Mouse (Mus musculus) midbrain, embryonic 14.5 days (tissue): ENCODE measurements around the gene Olfr105-ps. TPM values are rescaled to one million over a fixed set of nuclear protein-coding genes. Genes with fewer than 3 reads are reported as not detected.

Source experiments
- ATAC-seq: fragments of 200-750 bp; cut with Nextera tagmentation; 2 replicates; pipeline ENCODE4 v1.8.0; 2017; ENCODE audit warnings: moderate number of reproducible peaks, moderate library complexity; ENCODE audit not compliant: low FRiP score, low TSS enrichment
- DNase-seq: peaks from one replicate; pipeline ENCODE4 v3.0.0-alpha.2; 2015
- H3K27ac ChIP-seq: fragments of 300-500 bp; sonication (generic); replicated peaks from 2 replicates; pipeline ENCODE4 v1.5.1; 2014; ENCODE audit warnings: mild to moderate bottlenecking, low read depth, low read length, moderate library complexity
- H3K27me3 ChIP-seq: fragments of 300-500 bp; sonication (generic); 2 replicates; pipeline ENCODE4 v1.6.1; 2014; ENCODE audit warnings: low read length, control low read depth, mixed read lengths; ENCODE audit not compliant: control insufficient read depth, insufficient read depth
- H3K36me3 ChIP-seq: fragments of 300-500 bp; sonication (generic); 2 replicates; pipeline ENCODE4 v1.6.1; 2014; ENCODE audit warnings: low read length, control low read depth; ENCODE audit not compliant: control insufficient read depth, insufficient read depth
- H3K4me1 ChIP-seq: fragments of 300-500 bp; sonication (generic); 2 replicates; pipeline ENCODE4 v1.6.1; 2014; ENCODE audit warnings: mild to moderate bottlenecking, antibody characterized with exemption, low read length, control low read depth; ENCODE audit not compliant: control insufficient read depth, insufficient read depth
- H3K4me2 ChIP-seq: fragments of 300-500 bp; sonication (generic); 2 replicates; pipeline ENCODE4 v1.6.1; 2014; ENCODE audit warnings: mild to moderate bottlenecking, low read length, moderate library complexity
- H3K4me3 ChIP-seq: fragments of 300-500 bp; sonication (generic); replicated peaks from 2 replicates; pipeline ENCODE4 v1.5.1; 2014; ENCODE audit warnings: low read depth, low read length
- H3K9ac ChIP-seq: fragments of 300-500 bp; sonication (generic); replicated peaks from 2 replicates; pipeline ENCODE4 v1.6.1; 2014; ENCODE audit warnings: mild to moderate bottlenecking, low read length, moderate library complexity
- H3K9me3 ChIP-seq: fragments of 300-500 bp; sonication (generic); 2 replicates; pipeline ENCODE4 v1.6.1; 2016; ENCODE audit warnings: low read length, control low read depth, mixed read lengths; ENCODE audit not compliant: control insufficient read depth
- WGBS: fragments of 180-500 bp; shearing (Covaris S2); extraction: QIAGEN DNeasy Blood & Tissue Kit; methylation state at CpG from one replicate; pipeline ENCODE4 v1.1.7; 2014; 5-methylcytosine and 5-hydroxymethylcytosine counted together
- polyA plus RNA-seq: library from polyadenylated mRNA; unstranded; fragments of >200 nt; fragmentation: Nextera tagmentation; extraction: Ambion mirVana; gene quantifications from 2 replicates; pipeline ENCODE4 v1.2.1, GENCODE M21; 2014

Gene Olfr105-ps
- polyA plus RNA-seq: not detected in 2 replicates

- Histone ChIP-seq H3K4me3 (no peak within 1 kb of the TSS), H3K9me3 (no peaks in the 10 kb centered on the region), H3K9ac (no peak within 1 kb of the TSS), H3K27ac (no peak within 1 kb of the TSS), H3K4me2 (no peak within 1 kb of the TSS), H3K36me3 (no peaks in the 10 kb centered on the region), H3K4me1 (no peaks in the 10 kb centered on the region), H3K27me3 (no peaks in the 10 kb centered on the region)
- DNase-seq (no peak), ATAC-seq (no peak)
These were observed at the start of gene Olfr105-ps for GRCm38 (mm10) chr17:37378733-37379132. Olfr105-ps (plus strand) TSS chr17:37379033.

- no peak within 1 kb of the TSS for H3K4me2 ChIP-seq
- DNase-seq: no peak
- ATAC-seq: no peak
- H3K27me3 ChIP-seq: no peaks in the 10 kb centered on the region
- no peak within 1 kb of the TSS for H3K4me3 ChIP-seq
- H3K9ac ChIP-seq: no peak within 1 kb of the TSS
- H3K4me1 ChIP-seq: no peaks in the 10 kb centered on the region
- WGBS: 88% methylated on average over 2 of the region's 2 CpGs
- H3K27ac ChIP-seq: no peak within 1 kb of the TSS
- no peaks in the 10 kb centered on the region for H3K36me3 ChIP-seq
- H3K9me3 ChIP-seq: no peaks in the 10 kb centered on the region
These were observed 39.2 kb upstream of the Olfr105-ps start, which contains the start of gene Olfr103 for GRCm38 (mm10) chr17:37339598-37339997. Olfr103 (minus strand) TSS chr17:37339698.

- Histone ChIP-seq H3K9me3 (no peaks in the 10 kb centered on the region), H3K4me1 (no peaks in the 10 kb centered on the region), H3K4me3 (no peak within 1 kb of the TSS), H3K36me3 (no peaks in the 10 kb centered on the region), H3K27me3 (no peaks in the 10 kb centered on the region), H3K9ac (no peak within 1 kb of the TSS), H3K4me2 (no peak within 1 kb of the TSS), H3K27ac (no peak within 1 kb of the TSS)
- ATAC-seq (no peak), DNase-seq (no peak)
These were observed 19.6 kb upstream of the Olfr105-ps start, which contains the start of gene Olfr104-ps for GRCm38 (mm10) chr17:37359282-37359681. Olfr104-ps (plus strand) TSS chr17:37359582.

GRCm38 (mm10) chr17:37390093-37390492 lies 11.3 kb downstream of the Olfr105-ps start, which contains the start of gene Olfr106-ps:
Olfr106-ps (plus strand) TSS chr17:37390393.
- 70% methylated on average over 1 of the region's 1 CpGs for WGBS
- Histone ChIP-seq H3K27me3 (no peaks in the 10 kb centered on the region), H3K4me1 (no peaks in the 10 kb centered on the region), H3K36me3 (no peaks in the 10 kb centered on the region), H3K4me3 (no peak within 1 kb of the TSS), H3K9ac (no peak within 1 kb of the TSS), H3K9me3 (no peaks in the 10 kb centered on the region), H3K27ac (no peak within 1 kb of the TSS), H3K4me2 (no peak within 1 kb of the TSS)
- DNase-seq: no peak
- no peak for ATAC-seq

- Histone ChIP-seq H3K4me1 (no peaks in the 10 kb centered on the region), H3K36me3 (no peaks in the 10 kb centered on the region), H3K4me2 (no peak within 1 kb of the TSS), H3K27me3 (no peaks in the 10 kb centered on the region), H3K4me3 (no peak within 1 kb of the TSS), H3K27ac (no peak within 1 kb of the TSS), H3K9ac (no peak within 1 kb of the TSS), H3K9me3 (no peaks in the 10 kb centered on the region)
- WGBS: 83% methylated on average over 3 of the region's 3 CpGs
- DNase-seq (no peak), ATAC-seq (no peak)
These were observed 20.1 kb downstream of the Olfr105-ps start, which contains the start of gene Olfr107 for GRCm38 (mm10) chr17:37398926-37399325. Olfr107 (plus strand) TSS chr17:37399226.

DNA sequence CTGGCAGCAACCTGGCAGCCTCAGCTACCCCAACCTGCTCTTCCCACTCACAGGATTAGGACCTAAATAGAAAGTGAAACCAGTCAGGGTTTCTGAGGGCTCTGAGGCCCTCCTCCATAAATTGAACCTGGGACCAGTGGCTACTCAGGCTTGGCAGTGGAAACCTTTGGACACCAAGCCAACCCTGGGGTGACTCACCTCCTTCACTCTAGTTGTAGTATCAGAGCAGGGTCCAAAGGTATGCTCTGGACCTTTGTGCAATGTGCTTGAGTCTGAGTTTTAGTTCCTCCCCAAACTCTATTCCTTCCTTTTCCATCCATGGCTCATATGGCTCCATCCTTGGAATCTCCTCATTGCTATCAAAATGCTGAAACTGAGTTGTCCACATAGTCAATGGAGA lies 34.5 kb downstream of the Olfr105-ps start:
- no peak overlapping the region for H3K9ac ChIP-seq
- DNase-seq (no peak), ATAC-seq (no peak)

More for the DNA sequence above, 34.5 kb downstream of the Olfr105-ps start:
- H3K4me2 ChIP-seq: no peak overlapping the region
- no peaks in the 10 kb centered on the region for H3K36me3 ChIP-seq
- H3K9me3 ChIP-seq: no peaks in the 10 kb centered on the region
- H3K4me1 ChIP-seq: no peaks in the 10 kb centered on the region
- no peak overlapping the region for H3K4me3 ChIP-seq
- H3K27ac ChIP-seq: no peak overlapping the region
- H3K27me3 ChIP-seq: no peaks in the 10 kb centered on the region

Other genes with a start within 250 kb of the Olfr105-ps start
- gene Olfr93, start 217.5 kb upstream of the Olfr105-ps start, polyA plus RNA-seq: not detected in 2 replicates
- not detected in 2 replicates for gene Ubd, start 185.1 kb upstream of the Olfr105-ps start, polyA plus RNA-seq
- not detected in 2 replicates for gene Olfr94, start 178.0 kb upstream of the Olfr105-ps start, polyA plus RNA-seq
- not detected in 2 replicates for gene Olfr95, start 165.9 kb upstream of the Olfr105-ps start, polyA plus RNA-seq
- gene Olfr96, start 158.9 kb upstream of the Olfr105-ps start, polyA plus RNA-seq: not detected in 2 replicates
- gene Olfr97, start 141.7 kb upstream of the Olfr105-ps start, polyA plus RNA-seq: not detected in 2 replicates
- not detected in 2 replicates for gene Olfr98, start 115.3 kb upstream of the Olfr105-ps start, polyA plus RNA-seq
- 0.80 and 1.1 TPM in 2 replicates for gene H2-M3, start 108.8 kb upstream of the Olfr105-ps start, polyA plus RNA-seq
- gene Olfr99, start 95.6 kb upstream of the Olfr105-ps start, polyA plus RNA-seq: not detected in 2 replicates
- gene Olfr101, start 74.7 kb upstream of the Olfr105-ps start, polyA plus RNA-seq: not detected in 2 replicates
- not detected in 2 replicates for gene Olfr102, start 62.0 kb upstream of the Olfr105-ps start, polyA plus RNA-seq
- not detected in 2 replicates for gene Olfr103, start 39.3 kb upstream of the Olfr105-ps start, polyA plus RNA-seq
- gene Olfr104-ps, start 19.5 kb upstream of the Olfr105-ps start, polyA plus RNA-seq: not detected in 2 replicates
- not detected in 2 replicates for gene Olfr106-ps, start 11.4 kb downstream of the Olfr105-ps start, polyA plus RNA-seq
- gene Olfr107, start 20.2 kb downstream of the Olfr105-ps start, polyA plus RNA-seq: not detected in 2 replicates
- gene Olfr108, start 66.4 kb downstream of the Olfr105-ps start, polyA plus RNA-seq: not detected in 2 replicates
- not detected in 2 replicates for gene Olfr109, start 79.9 kb downstream of the Olfr105-ps start, polyA plus RNA-seq
- gene H2-M2, start 104.5 kb downstream of the Olfr105-ps start, polyA plus RNA-seq: not detected in 2 replicates
- not detected in 2 replicates for gene Olfr110, start 113.4 kb downstream of the Olfr105-ps start, polyA plus RNA-seq
- not detected in 2 replicates for gene Olfr111, start 129.0 kb downstream of the Olfr105-ps start, polyA plus RNA-seq
- gene Olfr112, start 190.4 kb downstream of the Olfr105-ps start, polyA plus RNA-seq: not detected in 2 replicates
- not detected in 2 replicates for gene Olfr113, start 198.6 kb downstream of the Olfr105-ps start, polyA plus RNA-seq
- not detected in 2 replicates for gene Olfr114, start 213.7 kb downstream of the Olfr105-ps start, polyA plus RNA-seq
- not detected in 2 replicates for gene Olfr115, start 248.1 kb downstream of the Olfr105-ps start, polyA plus RNA-seq
- not detected in 2 replicates for gene Olfr116, start 248.2 kb downstream of the Olfr105-ps start, polyA plus RNA-seq